Mouse (Mus musculus): Measurements from ENCODE around the gene Prkn.

The Prkn gene

DNA sequence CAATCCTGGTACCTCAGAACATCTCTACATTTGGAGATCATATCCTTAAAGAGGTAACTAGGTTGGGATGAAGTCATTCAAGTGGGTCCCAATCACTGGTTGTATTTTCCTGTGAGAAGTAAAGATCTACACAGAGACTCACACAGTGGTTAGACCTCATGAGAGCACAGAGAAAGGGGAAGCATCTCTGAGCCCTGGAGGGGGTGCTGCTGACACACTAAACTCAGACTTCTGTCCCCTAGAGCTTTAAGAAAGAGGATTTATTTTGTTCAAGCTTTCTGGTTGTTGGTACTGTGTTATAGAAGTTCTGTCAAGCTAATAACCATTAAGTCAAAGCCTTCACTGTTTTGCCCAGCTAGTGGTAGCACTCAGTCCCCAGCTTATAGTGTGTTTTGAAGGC is 1259.2 kb downstream of the Prkn start:
- no peak for DNase-seq (ENCODE audit: low read depth)

DNA sequence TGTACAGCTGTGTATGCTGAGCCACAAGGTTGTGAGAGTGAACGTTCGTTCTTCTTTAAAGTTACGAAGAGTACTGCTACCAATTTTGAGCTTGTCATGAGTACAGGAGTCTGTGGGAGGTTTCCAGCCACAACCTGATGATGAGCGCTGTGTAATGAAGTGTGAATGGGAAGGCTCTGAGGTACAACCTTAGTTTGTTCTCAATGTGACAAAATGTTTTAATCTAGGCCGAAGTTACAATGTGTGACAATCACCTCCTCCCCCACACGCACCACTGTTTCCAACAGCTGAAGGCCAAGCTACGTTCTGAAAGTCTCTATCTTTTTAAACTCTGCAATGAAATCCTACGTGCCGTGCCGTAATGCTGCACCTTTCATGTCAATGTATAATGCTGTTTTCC is 1262.1 kb downstream of the Prkn start:
- DNase-seq (ENCODE audit: low read depth) = no peak

DNA sequence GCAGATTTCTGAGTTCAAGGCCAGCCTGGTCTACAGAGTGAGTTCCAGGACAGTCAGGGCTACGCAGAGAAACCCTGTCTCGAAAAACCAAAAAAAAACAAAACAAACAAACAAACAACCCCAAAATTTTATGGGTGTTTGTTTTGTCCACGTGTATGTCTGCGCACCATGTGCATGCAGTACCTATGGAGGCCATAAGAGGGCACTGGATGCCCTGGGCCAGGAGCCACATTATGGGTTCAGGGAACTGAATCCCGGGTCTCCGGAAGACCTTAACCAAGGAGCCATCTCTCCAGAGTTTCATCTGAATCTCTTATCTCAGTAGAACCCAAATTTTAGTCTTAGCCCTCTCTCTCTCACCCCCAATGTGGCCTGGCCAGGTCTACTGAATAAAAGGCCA is 1263.6 kb downstream of the Prkn start:
- no peak for DNase-seq (ENCODE audit: low read depth)

DNA sequence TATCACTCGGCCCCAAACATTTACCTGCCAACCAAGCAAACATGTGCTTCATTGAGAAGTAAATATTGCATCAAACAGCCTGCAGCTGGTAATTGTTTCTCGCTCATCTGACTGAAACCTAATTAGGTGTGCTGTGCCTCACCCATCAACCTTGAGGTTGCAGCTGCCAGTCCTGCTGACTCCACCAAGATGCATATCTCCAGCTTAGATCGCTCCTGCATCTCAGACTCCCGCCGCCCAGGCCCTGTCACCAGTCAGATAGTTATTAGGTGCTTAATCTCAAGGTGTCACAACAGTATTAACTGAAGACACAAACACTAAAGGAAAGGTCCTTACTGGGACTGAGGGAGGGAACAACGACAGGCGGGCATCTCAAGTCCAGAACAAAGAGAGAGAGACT is 1264.1 kb downstream of the Prkn start:
- DNase-seq (ENCODE audit: low read depth) = no peak

DNA sequence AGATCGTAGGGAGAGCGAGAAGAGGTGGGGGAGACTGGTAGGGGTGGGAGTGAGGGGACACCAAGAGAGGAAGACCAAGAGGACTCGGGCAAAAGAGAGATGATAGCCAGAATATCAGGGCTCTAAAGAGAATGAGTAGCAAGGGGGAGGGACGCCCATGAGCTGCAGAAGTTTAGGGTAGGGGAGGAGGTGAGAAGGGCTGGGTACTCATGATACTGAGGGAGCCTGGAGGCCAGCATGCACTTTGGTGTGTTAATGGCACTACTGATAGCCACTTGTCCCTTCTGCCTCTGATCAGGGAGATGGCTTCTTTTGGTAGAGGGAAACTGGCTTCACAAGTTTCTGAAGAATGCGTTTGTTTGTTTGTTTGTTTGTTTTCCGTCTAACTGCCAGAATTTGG is 1264.5 kb downstream of the Prkn start:
- DNase-seq (ENCODE audit: low read depth) = no peak

DNA sequence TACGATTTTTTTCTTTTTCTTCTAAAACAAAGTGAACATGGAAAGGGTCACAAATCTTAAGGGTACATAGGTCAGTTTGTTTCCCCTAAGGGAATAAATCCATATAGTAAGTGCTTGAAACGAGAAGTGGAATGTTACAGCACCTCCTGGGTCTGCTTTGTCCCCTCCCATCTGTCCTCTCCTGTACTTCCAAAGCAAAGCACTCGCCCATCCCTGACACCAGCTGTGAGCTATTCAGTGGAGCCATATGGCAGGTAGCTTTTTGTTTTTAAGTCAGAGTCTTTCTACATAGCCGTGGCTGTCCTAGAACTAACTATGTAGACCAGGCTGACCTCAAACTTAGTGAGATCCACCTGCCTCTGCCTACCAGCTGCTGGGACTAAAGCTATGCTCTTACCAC is 1266.1 kb downstream of the Prkn start:
- DNase-seq (ENCODE audit: low read depth) = no peak
